Mouse (Mus musculus): ENCODE data around the gene Nptxr.
"Not testable (repeated sequence)": the region's sequence is repeated elsewhere in the genome, so short reads cannot be mapped to it uniquely, and the experiment has no call there.

The Nptxr gene

GRCm38 (mm10) chr15:79822265-79823199 lies 18.0 kb upstream of the Nptxr start:
- DNase-seq (ENCODE audit: low spot score in 2 of 2): peak in 1 of 2 experiments; percentile 77

DNA sequence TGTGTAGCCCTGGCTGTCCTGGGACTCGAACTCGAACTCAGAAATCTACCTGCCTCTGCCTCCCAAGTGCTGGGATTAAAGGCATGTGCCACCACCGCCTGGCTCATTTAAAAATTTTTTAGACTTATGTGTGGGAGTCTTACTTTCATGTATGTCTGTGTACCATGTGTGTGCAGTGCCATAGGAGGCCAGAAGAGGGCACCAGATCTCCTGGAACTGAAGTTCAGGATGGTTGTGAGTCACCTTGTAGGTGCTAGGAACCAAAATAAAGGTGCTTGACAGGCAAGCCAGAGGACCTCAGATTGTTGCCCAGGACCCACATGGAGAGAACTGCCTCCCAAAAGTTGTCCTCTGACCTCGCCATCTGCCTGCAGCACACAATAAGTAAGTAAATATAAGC lies 13.8 kb upstream of the Nptxr start:
- DNase-seq (ENCODE audit: low spot score in 2 of 2): no peak

DNA sequence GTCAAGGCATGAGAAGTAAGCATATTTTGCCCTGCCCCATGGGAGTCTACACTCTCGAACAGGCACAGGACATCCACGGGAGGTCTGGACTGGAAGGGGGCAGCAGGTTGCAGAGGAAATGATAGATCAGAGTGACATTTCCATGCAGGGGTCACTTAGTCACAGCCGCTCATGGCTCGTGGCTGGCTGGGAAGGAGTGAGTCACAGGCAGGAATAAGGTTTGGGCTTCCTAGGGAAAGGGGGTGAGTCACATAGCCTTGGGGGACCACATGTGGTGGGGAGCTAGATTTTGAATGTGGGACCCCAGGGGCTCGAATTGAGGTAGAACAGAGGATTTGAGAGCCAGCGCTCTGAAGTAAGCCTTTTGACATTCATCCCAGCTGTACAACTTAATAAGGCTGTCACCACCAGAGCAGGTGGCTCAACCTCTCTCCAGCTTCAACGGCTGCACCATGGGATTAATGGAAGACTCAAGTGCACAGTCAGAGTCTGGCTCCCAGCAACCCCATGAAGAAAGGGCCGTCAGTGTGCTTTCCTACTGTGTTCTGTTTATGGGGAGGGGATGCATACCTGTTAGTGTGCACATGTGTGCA lies 9.2 kb upstream of the Nptxr start:
- DNase-seq (ENCODE audit: low spot score in 2 of 2): no peak

GRCm38 (mm10) chr15:79812840-79813239 lies 8.3 kb upstream of the Nptxr start:
- not testable (repeated sequence) for DNase-seq (ENCODE audit: low spot score in 2 of 2)

GRCm38 (mm10) chr15:79810997-79811396 lies 6.4 kb upstream of the Nptxr start:
- no peak for DNase-seq (ENCODE audit: low spot score in 2 of 2)

GRCm38 (mm10) chr15:79810061-79810460 lies 5.5 kb upstream of the Nptxr start:
- DNase-seq (ENCODE audit: low spot score in 2 of 2): no peak

DNA sequence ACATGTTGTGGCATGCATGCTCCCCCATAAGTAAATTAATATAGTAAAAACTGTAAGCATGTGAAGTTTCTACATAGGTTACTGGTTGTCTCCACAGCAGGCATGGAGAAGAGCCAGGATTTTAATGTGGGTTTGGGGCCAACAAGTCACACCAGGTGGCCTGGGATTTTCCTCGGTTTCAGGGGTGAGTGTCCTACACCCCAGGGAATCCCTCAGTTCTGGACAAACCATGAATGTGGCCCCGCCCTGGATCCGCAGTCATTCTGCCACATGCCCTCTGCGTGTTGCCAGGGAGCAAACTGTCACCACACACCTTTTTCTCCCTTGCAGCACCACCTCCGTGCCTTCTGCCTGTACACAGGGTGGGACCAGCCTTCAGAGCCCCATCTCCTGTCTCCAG lies 4.1 kb upstream of the Nptxr start:
- DNase-seq (ENCODE audit: low spot score in 2 of 2): no peak

GRCm38 (mm10) chr15:79808114-79808513 lies 3.5 kb upstream of the Nptxr start:
- DNase-seq (ENCODE audit: low spot score in 2 of 2): peak in 1 of 2 experiments; percentile 66

DNA sequence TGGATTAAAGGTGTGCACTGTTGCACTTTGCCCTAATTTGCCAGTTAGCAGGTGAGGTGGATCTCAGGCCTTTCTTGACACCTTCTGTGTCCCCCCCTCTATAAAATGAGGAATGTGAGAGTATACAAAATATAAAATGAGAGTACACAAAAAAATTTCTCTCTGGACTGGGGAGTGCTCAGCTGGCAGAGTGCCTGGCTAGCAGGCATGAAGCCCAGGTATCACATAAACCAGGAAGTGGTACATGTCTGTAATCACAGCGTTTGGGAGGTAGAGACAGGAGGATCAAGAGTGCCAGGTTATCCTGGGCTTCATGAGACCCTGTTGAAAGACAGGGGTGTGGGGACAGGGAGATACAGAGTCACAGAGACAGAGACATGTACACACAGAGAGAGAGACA lies 2.5 kb upstream of the Nptxr start:
- DNase-seq (ENCODE audit: low spot score in 2 of 2): no peak

GRCm38 (mm10) chr15:79805246-79805645 lies 680 bp upstream of the Nptxr start:
- no peak for DNase-seq (ENCODE audit: low spot score in 2 of 2)

- DNase-seq (ENCODE audit: low spot score in 2 of 2): no peak
These were observed 824 bp downstream of the Nptxr start for GRCm38 (mm10) chr15:79803533-79804351.

DNA sequence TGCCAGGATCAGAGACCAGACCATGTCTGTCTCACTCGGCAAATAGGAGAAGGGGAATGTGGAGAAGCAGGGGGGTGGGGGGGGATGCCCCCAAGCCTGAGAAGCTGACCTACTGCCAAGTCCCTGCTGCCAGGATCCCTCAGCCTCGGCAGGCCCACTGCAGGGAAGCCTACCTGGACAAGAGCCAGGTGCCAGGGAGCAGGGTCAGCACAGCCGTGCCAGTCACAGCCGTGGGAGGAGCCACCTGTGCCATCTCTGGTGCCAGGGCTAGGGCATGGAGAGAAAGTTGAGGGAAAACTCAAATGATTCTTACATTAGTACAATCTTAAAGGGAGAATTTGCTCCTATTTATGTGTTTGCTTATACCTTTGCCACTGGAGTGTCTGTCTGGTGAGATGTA lies 2.3 kb downstream of the Nptxr start:
- no peak for DNase-seq (ENCODE audit: low spot score in 2 of 2)

DNA sequence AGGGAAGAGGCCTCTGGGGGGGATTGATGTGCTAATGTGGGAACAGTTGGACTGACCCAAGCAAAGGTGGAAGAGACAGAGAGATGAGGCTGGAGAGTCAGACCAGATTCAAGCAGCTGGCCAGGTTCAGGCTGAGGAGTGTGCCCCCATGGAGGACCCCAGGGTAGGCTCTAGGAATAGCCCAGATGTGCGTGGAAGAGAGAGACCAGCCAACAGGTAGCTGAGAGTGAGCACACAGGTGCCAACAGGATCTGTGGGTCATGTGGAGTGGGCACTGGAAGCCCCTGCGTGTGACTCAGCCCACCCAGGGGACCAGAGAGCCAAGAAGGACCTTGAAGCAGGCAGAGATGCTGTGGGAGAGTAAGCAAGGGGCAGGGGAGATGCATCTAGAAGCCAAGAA lies 2.9 kb downstream of the Nptxr start:
- DNase-seq (ENCODE audit: low spot score in 2 of 2): no peak

DNA sequence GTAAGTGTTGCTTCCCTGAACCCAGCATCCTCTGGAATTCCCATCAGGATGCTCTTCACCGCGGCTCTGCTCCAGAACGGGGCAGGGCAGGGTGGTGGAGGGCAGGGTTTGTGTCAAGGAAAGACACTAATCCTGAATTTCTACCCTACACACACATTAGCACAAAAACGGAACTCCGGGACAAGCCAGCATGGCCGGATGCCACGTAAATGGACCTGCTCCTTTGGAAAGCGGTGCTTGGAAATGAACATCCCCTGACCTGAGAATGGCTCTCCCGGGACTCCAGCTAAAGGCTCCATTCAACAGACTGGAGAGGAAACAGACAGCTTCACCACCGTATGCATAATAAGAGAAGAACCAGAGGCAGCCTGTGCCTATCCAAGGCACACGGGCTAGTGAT lies 3.9 kb downstream of the Nptxr start:
- no peak for DNase-seq (ENCODE audit: low spot score in 2 of 2)

- no peak for DNase-seq (ENCODE audit: low spot score in 2 of 2)
These were observed 6.0 kb downstream of the Nptxr start for GRCm38 (mm10) chr15:79798591-79798990.

DNA sequence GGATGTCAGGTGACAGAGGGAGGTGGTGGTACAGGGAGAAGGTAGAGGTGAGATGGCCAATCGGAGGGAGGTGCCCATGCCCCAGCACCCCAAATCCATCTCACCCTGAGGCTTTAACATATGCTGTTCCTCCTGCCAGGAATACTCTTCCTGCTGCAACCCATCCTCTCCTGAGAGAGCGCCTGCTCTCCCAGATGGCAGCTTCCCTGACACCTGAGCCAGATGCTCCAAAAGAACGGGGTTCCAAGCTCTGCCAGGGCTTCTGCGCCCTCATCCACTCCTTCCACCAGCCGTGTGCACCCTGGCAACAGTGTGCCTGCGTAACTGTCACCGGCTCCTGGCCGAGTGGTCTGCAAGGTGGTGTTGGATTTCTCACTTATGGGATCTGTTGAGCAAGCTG lies 6.9 kb downstream of the Nptxr start:
- DNase-seq (ENCODE audit: low spot score in 2 of 2): no peak

DNA sequence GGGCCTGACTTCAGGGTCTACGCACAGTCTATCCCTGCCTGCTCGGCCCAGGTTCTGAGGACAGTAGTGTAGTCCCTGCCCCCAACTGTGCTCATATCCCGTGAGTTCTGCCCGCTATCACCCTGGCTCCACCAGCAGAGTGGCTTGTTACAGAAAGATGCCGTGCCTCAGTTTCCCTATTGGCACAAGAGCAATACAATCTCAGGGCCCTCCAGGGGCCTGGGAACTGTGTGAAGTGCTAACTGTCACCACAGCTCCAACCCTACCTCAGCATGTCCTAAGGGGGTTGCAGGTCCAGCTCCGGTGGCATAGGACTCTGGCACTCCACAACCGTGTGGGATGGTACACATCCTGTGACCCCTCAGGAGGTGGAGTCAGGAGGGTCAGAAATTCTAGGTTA lies 7.5 kb downstream of the Nptxr start:
- no peak for DNase-seq (ENCODE audit: low spot score in 2 of 2)

DNA sequence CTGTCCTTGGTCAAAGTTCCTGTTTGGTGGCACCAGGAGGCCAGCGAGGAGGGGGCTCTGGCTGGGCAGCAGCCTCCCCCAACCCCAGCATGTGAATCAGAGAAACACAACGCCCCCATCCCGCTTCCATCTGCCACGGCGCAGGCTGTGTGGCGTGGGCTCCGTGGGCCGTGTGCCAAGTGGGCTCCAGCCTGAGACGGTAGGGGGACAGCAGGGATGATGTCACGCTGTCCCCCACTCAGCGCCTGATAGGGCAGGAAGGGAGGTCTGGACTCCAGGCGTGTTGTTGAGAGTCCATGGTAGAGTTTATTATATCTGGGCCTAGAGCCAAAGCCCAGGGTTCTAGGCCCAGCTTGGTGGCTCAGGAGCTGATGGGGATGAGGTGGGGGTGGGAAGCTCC lies 8.3 kb downstream of the Nptxr start:
- no peak for DNase-seq (ENCODE audit: low spot score in 2 of 2)

DNA sequence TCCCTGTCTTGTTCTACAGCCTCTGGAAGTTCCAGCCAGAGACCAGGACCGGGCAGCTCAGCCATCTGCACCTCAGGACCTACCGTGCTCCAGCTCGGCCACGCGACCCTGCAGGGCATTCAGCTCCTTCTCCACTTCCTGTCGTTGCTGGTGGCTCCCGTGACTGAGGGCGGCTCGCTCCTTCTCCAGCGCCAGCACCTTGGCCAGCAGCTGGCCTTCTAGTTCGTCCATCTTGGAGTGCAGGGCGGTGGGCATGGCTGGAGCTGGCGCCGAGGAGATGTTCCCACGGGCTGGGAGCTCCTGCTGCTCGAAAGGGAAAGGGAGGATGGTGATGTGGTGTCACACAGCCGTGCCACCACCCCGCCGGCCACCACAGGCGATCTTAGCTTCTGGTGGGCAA lies 10.4 kb downstream of the Nptxr start:
- DNase-seq (ENCODE audit: low spot score in 2 of 2): peak in 1 of 2 experiments; percentile 26

DNA sequence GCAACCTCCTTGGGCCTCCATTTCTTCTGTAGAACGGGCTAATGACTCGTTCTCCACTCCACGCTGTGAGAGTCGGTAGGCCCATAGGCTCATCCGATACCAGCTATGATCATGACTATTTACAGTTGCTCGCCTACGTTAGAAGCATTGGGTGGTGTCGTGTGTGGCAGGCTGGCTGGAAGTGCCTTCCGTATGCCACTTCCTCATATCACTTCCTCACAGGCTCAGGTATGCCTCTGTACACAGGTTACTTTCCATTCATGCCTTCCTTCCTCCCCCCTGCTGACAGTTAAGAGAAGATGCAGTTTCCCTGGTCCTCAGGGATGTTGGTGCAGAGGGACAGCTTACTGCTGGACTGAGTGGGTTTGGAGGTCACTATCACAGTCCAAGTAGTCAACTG lies 11.5 kb downstream of the Nptxr start:
- DNase-seq (ENCODE audit: low spot score in 2 of 2): no peak

DNA sequence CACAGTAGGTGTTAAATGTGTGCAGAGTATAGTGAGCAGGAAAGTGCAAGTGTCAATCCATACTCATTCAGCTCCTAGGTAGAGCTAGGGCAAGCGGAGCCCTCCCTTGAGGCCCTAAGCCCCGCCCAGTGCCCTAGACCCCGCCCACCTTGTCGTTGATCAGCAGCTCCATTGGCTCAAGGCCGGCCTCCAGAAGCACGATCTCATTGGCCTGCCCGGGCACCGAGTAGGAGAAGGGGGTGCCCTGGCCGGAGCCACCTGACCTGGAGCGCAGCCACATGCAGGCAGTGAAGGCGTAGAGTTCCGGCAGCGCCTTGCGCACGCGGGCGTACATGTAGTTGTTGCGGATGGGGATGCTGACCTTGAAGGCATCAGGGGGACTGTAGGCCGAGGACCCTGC lies 12.1 kb downstream of the Nptxr start:
- DNase-seq (ENCODE audit: low spot score in 2 of 2): peak in 1 of 2 experiments; percentile 30

DNA sequence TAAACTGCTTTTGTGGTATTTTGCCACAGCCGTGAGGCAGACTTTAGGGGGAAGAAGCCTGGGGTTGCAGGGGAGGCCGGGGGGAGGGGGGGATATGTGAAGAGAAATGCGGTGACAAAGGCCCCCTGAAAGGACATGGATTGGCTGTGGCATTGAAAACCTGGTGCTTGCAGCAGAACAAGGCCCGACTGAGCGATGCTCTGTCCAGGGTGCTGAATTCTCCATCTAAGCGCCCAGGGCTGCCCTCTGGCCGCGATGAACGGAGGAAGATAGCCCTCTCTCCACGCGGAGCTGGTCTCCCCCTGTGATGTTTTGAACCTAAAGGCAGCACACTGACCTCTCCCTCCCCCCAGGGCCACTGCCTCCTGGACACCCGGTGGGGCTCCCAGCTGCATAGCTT lies 13.1 kb downstream of the Nptxr start:
- peak; percentile 23 to 76 for DNase-seq (ENCODE audit: low spot score in 2 of 2)

Measured in spleen, postnatal 10 days (tissue).